ENCODE assay signal across 15 mouse cellular contexts in the genomic region with DNA sequence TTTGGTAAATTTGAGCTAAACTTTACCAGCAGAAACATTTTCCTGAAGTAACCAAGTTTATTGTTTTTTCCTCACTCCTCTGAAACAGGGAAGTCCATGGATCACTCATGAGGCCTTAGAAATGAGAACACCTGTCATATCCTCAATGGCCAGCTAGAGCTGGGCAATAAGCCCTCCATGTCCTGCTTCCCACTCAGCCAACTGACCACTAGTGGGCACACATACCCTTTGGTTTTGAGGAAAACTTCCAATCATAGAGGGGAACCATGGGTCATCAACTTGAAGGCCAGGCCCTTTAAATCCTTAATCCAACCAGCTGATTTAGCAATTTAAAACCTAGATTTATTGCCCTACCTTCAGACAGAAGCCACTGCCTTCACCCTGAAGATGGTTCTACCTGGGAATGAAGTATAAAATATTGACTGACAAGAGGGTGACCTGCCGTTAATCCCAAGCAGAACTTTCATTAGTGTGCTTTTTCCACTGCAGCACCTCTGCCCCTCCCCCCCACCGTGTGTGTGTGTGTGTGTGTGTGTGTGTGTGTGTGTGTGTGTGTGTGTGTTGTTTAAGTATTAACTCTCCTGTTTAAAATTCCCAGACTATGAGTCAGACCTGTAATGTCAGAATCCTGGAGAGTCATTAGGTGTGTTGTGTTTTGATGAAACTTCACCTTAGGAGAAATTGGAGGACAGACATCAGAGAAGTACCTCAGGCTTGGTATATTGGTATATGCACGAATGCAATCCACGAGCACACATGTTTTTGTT.
A peak's percentile ranks its signal among the peaks of the same experiment; 100 is the strongest.
DNase-seq lines count a peak whose midpoint lies in the region; TF ChIP-seq lines count a peak whose summit lies in the region.
"Had no signal": no experiment of that assay in that cellular context is flagged by ENCODE, and none has a peak within 500 bp of the region (broad histone marks: within the 10 kb centered on the region; RNA-seq: fewer than 3 reads in every experiment).

No protein-coding gene starts in this region.

- whole genome bisulfite sequencing in lung, adult 2 months = 68% methylated on average over 4 of the region's 4 CpGs

- intact Hi-C loops in gastrocnemius, adult 2 months (cut with DNase I) = no loop called here
- intact Hi-C loops in gastrocnemius, postnatal 14 days (cut with DNase I; ENCODE audit: low total_unique reads) = no loop called here

- DNase-seq in gastrocnemius, adult 2 months = no peak
- no peak for DNase-seq in gastrocnemius, postnatal 14 days
- peak; percentile 4 for DNase-seq in lung, postnatal 10 days
- DNase-seq in lung, adult 2 months = no peak
- DNase-seq in kidney, adult 9 months = peak; percentile 34
- peak; percentile 31 for DNase-seq in retina, postnatal 1 day
- DNase-seq in frontal cortex, postnatal 10 days (ENCODE audit: low spot score in 2 of 2) = no peak
- no peak for DNase-seq in ovary, postnatal 14 days (ENCODE audit: low spot score)
- DNase-seq: cerebellum, adult 18-20 months; gastrocnemius, postnatal 25 days; liver; lung, postnatal 4 days; thymus, postnatal 14 days had no signal

- H3K4me1 ChIP-seq in lung, adult 2 months (ENCODE audit: control insufficient read depth, insufficient read depth, low read length) = no peaks in the 10 kb centered on the region
- H3K4me1 ChIP-seq: embryonic facial prominence, embryonic 13.5 days; forebrain, embryonic 12.5 days had no signal

- H3K4me3 ChIP-seq in gastrocnemius, adult 2 months = no peak overlapping the region
- no peak overlapping the region for H3K4me3 ChIP-seq in lung, adult 2 months (replicated peaks; ENCODE audit: extremely low read depth, low read depth, low read length)
- H3K4me3 ChIP-seq: embryonic facial prominence, embryonic 13.5 days; forebrain, embryonic 12.5 days had no signal

- 0 out of 2 replicates have a peak, but pooled peaks have one; percentile 3 for TF ChIP-seq CTCF in gastrocnemius, adult 2 months (IDR thresholded peaks at IDR 0.05)
- no peak for TF ChIP-seq CTCF in lung, adult 2 months (IDR thresholded peaks at IDR 0.05; ENCODE audit: insufficient read depth, low read length)

- no peak overlapping the region for H3K27ac ChIP-seq in gastrocnemius, adult 2 months
- H3K27ac ChIP-seq: embryonic facial prominence, embryonic 13.5 days; forebrain, embryonic 12.5 days had no signal

- no peak for TF ChIP-seq POLR2A in lung, adult 2 months (IDR thresholded peaks at IDR 0.05; ENCODE audit: borderline replicate concordance, extremely low read depth, low read depth, low read length)

Comparison
In these comparisons a context has a peak if more than half of its experiments do, and no peak if none do; other contexts are left out.
1. DNase-seq: peak in lung, postnatal 10 days (single experiment), kidney, adult 9 months (single experiment) and retina, postnatal 1 day (single experiment); none in gastrocnemius, adult 2 months (single experiment), gastrocnemius, postnatal 14 days (single experiment), lung, adult 2 months (single experiment), frontal cortex, postnatal 10 days (0 of 2) and ovary, postnatal 14 days (single experiment).